Mouse (Mus musculus) heart, adult 2 months (tissue): ENCODE results near the gene Rfwd3.
A peak's percentile ranks its signal among the peaks of the same experiment; 100 is the strongest.

Source experiments
- CTCF ChIP-seq: fragments of 200-600 bp; IDR thresholded peaks from 2 replicates; pipeline ENCODE4 v1.8.1; 2022; ENCODE audit warnings: antibody characterized with exemption, mild to moderate bottlenecking, moderate library complexity
- EP300 ChIP-seq: fragments of 200-500 bp; IDR thresholded peaks from 2 replicates; pipeline ENCODE4 v1.6.1; 2011; ENCODE audit warnings: low read depth, low read length, control low read depth; ENCODE audit not compliant: insufficient read depth
- POLR2A ChIP-seq: fragments of 200-500 bp; IDR thresholded peaks from 2 replicates; pipeline ENCODE4 v1.6.1; 2011; ENCODE audit warnings: mild to moderate bottlenecking, low read depth, low read length, control low read depth; ENCODE audit not compliant: insufficient read depth

DNA sequence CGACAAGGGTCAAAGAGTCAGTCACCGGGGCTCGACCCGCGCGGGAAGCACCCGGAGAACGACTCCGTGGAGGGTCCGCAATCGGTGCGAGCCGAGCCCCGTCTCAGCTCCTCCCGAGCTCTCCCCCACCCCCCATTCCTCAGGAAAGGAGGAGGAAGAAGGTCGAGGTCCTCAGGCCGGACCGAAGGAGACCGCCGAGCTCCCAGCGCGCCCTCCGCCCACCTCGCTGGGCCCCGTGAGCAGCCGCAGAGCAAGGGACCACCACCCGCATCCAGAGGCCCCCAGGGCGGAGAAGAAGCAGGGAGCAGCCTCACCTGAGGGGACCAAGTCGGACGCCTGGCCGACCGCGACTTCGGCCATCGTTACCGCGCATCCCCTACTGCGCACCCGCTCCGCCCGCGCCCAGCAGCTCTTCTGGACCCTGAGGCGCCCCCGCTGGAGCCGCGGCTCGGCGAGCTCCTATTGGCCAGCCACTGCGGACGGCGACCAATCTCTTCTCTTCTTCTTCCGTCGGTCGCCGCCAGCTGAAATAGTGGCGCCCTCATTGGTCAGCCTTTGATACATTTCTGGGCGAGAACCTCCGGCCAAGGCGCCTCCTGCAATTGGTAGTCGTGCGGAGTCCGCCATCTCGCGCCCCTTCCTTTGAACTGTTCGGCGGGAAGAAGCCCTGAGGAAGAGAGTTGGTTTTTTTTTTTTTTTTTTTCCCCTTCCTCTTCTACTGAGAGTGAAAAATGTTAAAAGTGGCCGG, at the start of gene Rfwd3:
- TF ChIP-seq CTCF (peak; percentile 42), POLR2A (peak; percentile 84), EP300 (no peak)
